In the genomic region with DNA sequence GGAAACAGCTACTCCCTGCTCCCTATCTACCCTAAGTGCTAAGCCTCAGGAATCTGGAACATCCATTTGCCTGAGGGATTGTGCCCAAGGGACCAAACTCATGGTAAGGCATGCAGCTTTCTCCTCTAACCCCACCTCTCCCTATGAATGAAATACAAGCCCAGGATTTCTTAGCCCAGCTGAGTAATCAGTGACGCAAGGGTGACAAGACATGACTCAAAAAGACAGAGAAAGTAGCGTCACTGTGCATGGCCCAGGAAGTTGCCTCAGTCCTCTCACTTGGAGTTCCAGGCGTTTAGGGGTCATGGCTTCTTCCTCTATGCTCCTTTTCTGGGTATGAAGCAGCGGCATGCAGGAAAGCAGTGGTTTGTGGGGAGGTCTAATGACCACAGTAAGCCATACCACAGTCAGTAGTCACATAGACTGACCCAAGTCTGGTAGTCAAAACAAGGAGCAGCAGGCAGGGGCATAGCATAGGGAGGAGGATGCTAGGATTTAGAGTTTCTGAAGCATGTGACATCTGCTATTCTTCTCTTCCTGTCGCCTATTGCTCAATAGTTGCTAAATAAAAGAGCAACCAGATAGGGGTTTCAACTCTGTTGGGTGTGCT, we compare ENCODE assay signal across 11 mouse cellular contexts.
A peak's percentile ranks its signal among the peaks of the same experiment; 100 is the strongest.
DNase-seq lines count a peak whose midpoint lies in the region; ATAC-seq and TF ChIP-seq lines count a peak whose summit lies in the region.
"Had no signal": no experiment of that assay in that cellular context is flagged by ENCODE, and none has a peak within 500 bp of the region (broad histone marks: within the 10 kb centered on the region; RNA-seq: fewer than 3 reads in every experiment).

No protein-coding gene starts in this region.

- no peak overlapping the region for H3ac ChIP-seq in myocyte (ENCODE audit: control insufficient read depth, insufficient read length)

- no peak overlapping the region for H3K27ac ChIP-seq in liver, adult 2 months (replicated peaks; ENCODE audit: insufficient read depth, low read depth, low read length)
- no peak overlapping the region for H3K27ac ChIP-seq in liver, embryonic 14.5 days
- H3K27ac ChIP-seq in left cerebral cortex, adult 2 months, result no peak overlapping the region
- H3K27ac ChIP-seq: forebrain, embryonic 10.5 days; midbrain, embryonic 10.5 days had no signal

- no peak overlapping the region for H3K4me3 ChIP-seq in liver, adult 2 months (ENCODE audit: insufficient read depth, low read depth, low read length)
- no peak overlapping the region for H3K4me3 ChIP-seq in liver, embryonic 14.5 days (ENCODE audit: insufficient read depth in 1 of 2, low read depth in 2 of 2, low read length in 2 of 2)
- H3K4me3 ChIP-seq in myocyte, result no peak overlapping the region
- no peak overlapping the region for H3K4me3 ChIP-seq in left cerebral cortex, adult 2 months
- H3K4me3 ChIP-seq: forebrain, embryonic 10.5 days; midbrain, embryonic 10.5 days had no signal

- no peaks in the 10 kb centered on the region for H3K36me3 ChIP-seq in liver, adult 2 months (ENCODE audit: control insufficient read depth, insufficient read depth, low read length)
- H3K36me3 ChIP-seq in liver, embryonic 14.5 days (replicated peaks; ENCODE audit: control insufficient read depth, insufficient read depth, low read depth), result no peaks in the 10 kb centered on the region
- H3K36me3 ChIP-seq in myocyte (ENCODE audit: control insufficient read depth, insufficient read depth), result no peaks in the 10 kb centered on the region
- H3K36me3 ChIP-seq: forebrain, embryonic 10.5 days; midbrain, embryonic 10.5 days had no signal

- H3K4me2 ChIP-seq in liver, embryonic 14.5 days (ENCODE audit: low read depth), result no peak overlapping the region
- H3K4me2 ChIP-seq in myocyte (ENCODE audit: low read depth), result peak overlapping the region; percentile 26

- no peak for TF ChIP-seq POLR2A in liver, adult 2 months (IDR thresholded peaks at IDR 0.05; ENCODE audit: extremely low read depth, insufficient read depth, low read length)
- no peak for TF ChIP-seq POLR2A in myocyte (IDR thresholded peaks at IDR 0.05; ENCODE audit: insufficient read length, low read depth)

- no peaks in the 10 kb centered on the region for H3K9me3 ChIP-seq in liver, embryonic 14.5 days (ENCODE audit: control insufficient read depth, low read length)
- H3K9me3 ChIP-seq: forebrain, embryonic 10.5 days; midbrain, embryonic 10.5 days had no signal

- H3K9ac ChIP-seq in liver, adult 2 months (ENCODE audit: low read depth, low read length), result no peak overlapping the region
- no peak overlapping the region for H3K9ac ChIP-seq in liver, embryonic 14.5 days (replicated peaks)

- TF ChIP-seq EP300 in liver, embryonic 14.5 days (IDR thresholded peaks at IDR 0.05; ENCODE audit: low read depth), result no peak

- H3K27me3 ChIP-seq in liver, adult 2 months (ENCODE audit: control insufficient read depth, insufficient read depth, low read length), result no peaks in the 10 kb centered on the region
- no peaks in the 10 kb centered on the region for H3K27me3 ChIP-seq in liver, embryonic 14.5 days (ENCODE audit: control insufficient read depth, insufficient read depth, low read length)
- H3K27me3 ChIP-seq in myocyte (ENCODE audit: control insufficient read depth, insufficient read depth, insufficient read length), result no peaks in the 10 kb centered on the region

- 64% methylated on average over 5 of the region's 5 CpGs for WGBS in liver, adult 2 months
- 21% methylated on average over 5 of the region's 5 CpGs for WGBS in liver, embryonic 14.5 days (ENCODE audit: insufficient replicate concordance)

- no peaks in the 10 kb centered on the region for H3K79me2 ChIP-seq in liver, adult 2 months (ENCODE audit: control insufficient read depth, insufficient read depth, low read length)
- no peaks in the 10 kb centered on the region for H3K79me2 ChIP-seq in myocyte (ENCODE audit: control insufficient read depth, insufficient read depth)

- peak; percentile 30 for DNase-seq in liver, adult 2 months (ENCODE audit: extremely low read depth, low read depth, low spot score)
- no peak for DNase-seq in liver
- DNase-seq in liver, embryonic 14.5 days (ENCODE audit: low read depth in 3 of 3, low spot score in 3 of 3), result peak; percentile 10 to 46 (median 12)
- DNase-seq in thymus, postnatal 10 days (ENCODE audit: low spot score in 2 of 2), result no peak
- DNase-seq in frontal cortex, postnatal 14 days (ENCODE audit: low spot score in 2 of 2), result no peak
- no peak for DNase-seq in left cerebral cortex, adult 2 months (ENCODE audit: extremely low spot score in 1 of 2, low spot score in 2 of 2)
- DNase-seq: right cerebral cortex, postnatal 14 days had no signal

- TF ChIP-seq CTCF in liver, adult 2 months (IDR thresholded peaks at IDR 0.05; ENCODE audit: low read depth, low read length), result no peak
- TF ChIP-seq CTCF in liver, embryonic 14.5 days (IDR thresholded peaks at IDR 0.05; ENCODE audit: low read depth), result no peak
- no peak for TF ChIP-seq CTCF in left cerebral cortex, adult 2 months (IDR thresholded peaks at IDR 0.05)

- ATAC-seq in common myeloid progenitor, adult 5-6 weeks (replicated peaks; ENCODE audit: low read depth, poor library complexity, severe bottlenecking), result peak; percentile 89
- peak; percentile 33; the same call in 1 of the 2 replicates for ATAC-seq in liver, embryonic 14.5 days (ENCODE audit: insufficient read depth)

- no peaks in the 10 kb centered on the region for H3K4me1 ChIP-seq in liver, adult 2 months (ENCODE audit: control insufficient read depth, insufficient read depth, low read length)
- peaks cover 0 to 2% of the 10 kb centered on the region in 2 experiments; a peak in 2 of 4 replicates for H3K4me1 ChIP-seq in liver, embryonic 14.5 days (replicated peaks; ENCODE audit: control insufficient read depth in 2 of 2, insufficient read depth in 2 of 2, low read length in 1 of 2)
- H3K4me1 ChIP-seq: forebrain, embryonic 10.5 days had no signal

- intact Hi-C loops in left cerebral cortex, adult 2 months (cut with DNase I), result no loop called here

TF ChIP-seq in myocyte, 11 proteins besides CTCF, POLR2A, EP300 and RAD21:
- TF ChIP-seq USF1 (IDR thresholded peaks at IDR 0.05; ENCODE audit: low read depth), result peak; percentile 59
- TF ChIP-seq MYOD1 (IDR thresholded peaks at IDR 0.05; ENCODE audit: control insufficient read depth in 1 of 3, insufficient read length in 2 of 3, low read depth in 2 of 3), result no peak
- no peak for TF ChIP-seq TCF12 (IDR thresholded peaks at IDR 0.05; ENCODE audit: insufficient read depth, poor library complexity, severe bottlenecking)
- peak; percentile 99 for TF ChIP-seq CEBPB (IDR thresholded peaks at IDR 0.05; ENCODE audit: insufficient read depth, poor library complexity, severe bottlenecking)
- no peak for TF ChIP-seq E2F4 (IDR thresholded peaks at IDR 0.05; ENCODE audit: insufficient read depth)
- no peak for TF ChIP-seq POLR2AphosphoS2 (IDR thresholded peaks at IDR 0.05; ENCODE audit: insufficient read length, low read depth)
- no peak for TF ChIP-seq TCF3 (IDR thresholded peaks at IDR 0.05; ENCODE audit: insufficient read length, low read depth)
- TF ChIP-seq REST (IDR thresholded peaks at IDR 0.05; ENCODE audit: insufficient read depth, insufficient read length), result no peak
- no peak for TF ChIP-seq SRF (IDR thresholded peaks at IDR 0.05; ENCODE audit: control insufficient read depth, insufficient read length, low read depth)
- no peak for TF ChIP-seq MAX (IDR thresholded peaks at IDR 0.05; ENCODE audit: low read depth)
- TF ChIP-seq MYOG (IDR thresholded peaks at IDR 0.05; ENCODE audit: control insufficient read depth in 1 of 3, insufficient read depth in 1 of 3, insufficient read length in 2 of 3, low read depth in 2 of 3), result no peak

Comparison
In these comparisons a context has a peak if more than half of its experiments do, and no peak if none do; other contexts are left out.
1. DNase-seq: peak in liver, adult 2 months (single experiment) and liver, embryonic 14.5 days (3 of 3); none in liver (single experiment), thymus, postnatal 10 days (0 of 2), frontal cortex, postnatal 14 days (0 of 2) and left cerebral cortex, adult 2 months (0 of 2).